Mouse (Mus musculus) kidney, adult 2 months (tissue): ENCODE measurements at regions not wholly inside any gene's neighbourhood (a gene's known extent, or its start where the extent isn't known, plus 50 kb on each side); places are given as distances from the start of the nearest gene placed in this dataset.

Experiments used
- CTCF ChIP-seq: fragments of 200-500 bp; conservative IDR thresholded peaks from 2 replicates; pipeline ENCODE4 v1.5.1; 2011; ENCODE audit warnings: low read depth, mild to moderate bottlenecking, control low read depth, low read length, moderate library complexity, mixed read lengths; ENCODE audit not compliant: insufficient read depth, insufficient read length
- POLR2A ChIP-seq: fragments of 200-500 bp; IDR thresholded peaks from one replicate; pipeline ENCODE4 v1.6.1; 2011; ENCODE audit warnings: low read depth, low read length, control low read depth

DNA sequence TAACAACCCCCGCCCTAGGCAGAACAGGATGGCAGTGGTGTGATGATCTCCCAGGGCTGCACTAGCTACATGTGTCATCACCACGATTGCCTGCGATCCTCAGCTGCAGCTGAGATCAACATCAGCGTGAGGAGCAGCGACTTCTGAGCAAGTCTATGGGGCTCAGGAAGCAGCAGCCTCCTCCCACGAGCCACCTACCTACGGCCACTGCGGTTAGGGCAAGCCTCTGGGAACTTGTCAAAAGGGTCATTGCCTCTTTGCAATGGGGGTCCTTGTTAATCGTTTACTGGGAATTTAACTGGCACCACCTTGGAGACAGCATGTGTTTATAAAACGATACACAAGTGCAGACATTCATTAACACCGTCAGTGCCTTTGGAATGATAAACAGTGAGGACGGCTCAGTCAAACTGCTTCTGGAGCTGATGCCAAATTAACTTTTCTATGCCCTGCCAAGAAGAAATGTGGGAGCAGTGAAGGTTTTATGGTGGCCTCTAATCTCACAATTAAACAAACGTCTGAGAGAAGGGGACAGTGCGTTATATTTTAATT lies 118.8 kb upstream of the Cxcl12 start:
- no peak for TF ChIP-seq CTCF
- no peak for TF ChIP-seq POLR2A
